Mouse (Mus musculus): ENCODE results near the gene Mob3a.
A peak's percentile ranks its signal among the peaks of the same experiment; 100 is the strongest.

DNA sequence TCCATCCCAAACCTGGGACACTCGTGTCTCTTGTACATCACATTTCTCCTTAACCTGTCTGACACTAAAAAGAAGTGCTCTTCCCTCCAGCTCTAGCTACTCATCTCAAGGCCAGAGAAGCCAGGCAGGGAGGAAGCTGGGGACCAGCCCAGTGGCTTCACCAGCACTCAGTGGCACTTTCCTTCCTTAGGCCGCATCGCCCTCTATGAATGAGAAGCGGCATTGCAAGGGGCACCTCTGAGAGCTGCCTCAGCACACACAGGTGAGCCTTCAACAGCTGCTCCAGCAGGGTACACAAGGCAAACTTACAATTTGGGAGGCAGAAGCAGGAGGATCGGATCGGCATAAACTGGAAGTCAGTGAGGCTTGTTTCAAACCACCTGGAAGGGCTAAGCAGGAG, 17.6 kb downstream of the Mob3a start:
- TF ChIP-seq CTCF (IDR thresholded peaks at IDR 0.05; ENCODE audit: borderline replicate concordance, control insufficient read depth, extremely low read depth, insufficient read depth, low read length, poor library complexity) (peak; percentile 89), POLR2A (IDR thresholded peaks at IDR 0.05; ENCODE audit: control insufficient read depth, extremely low read depth, insufficient read depth, low read length, poor library complexity) (no peak)
